Mouse (Mus musculus): ENCODE results near the gene Zdhhc16. TPM values are rescaled to one million over a fixed set of nuclear protein-coding genes. Genes with fewer than 3 reads are reported as not detected.
A peak's percentile ranks its signal among the peaks of the same experiment; 100 is the strongest.

Zdhhc16 gene
- total RNA-seq, 1 experiment = 62.7 TPM

GRCm38 (mm10) chr19:41895460-41896318 is 37.6 kb upstream of the Zdhhc16 start, which contains the start of gene Rrp12:
Rrp12 (minus strand) TSS chr19:41896173.
- in situ Hi-C loops (cut with MboI; ENCODE audit: low sequenced_read_pairs in 2 of 2, unreplicated experiment in 2 of 2) = no loop called here
- no peaks in the 10 kb centered on the region for H3K9me3 ChIP-seq (ENCODE audit: control insufficient read depth, insufficient read depth, low read depth, low read length)
- peak within 1 kb of the TSS; percentile 77 to 88 for H3K4me3 ChIP-seq (ENCODE audit: insufficient read depth in 1 of 2, low read depth in 1 of 2, low read length in 2 of 2, poor library complexity in 1 of 2, severe bottlenecking in 1 of 2)
- H3K36me3 ChIP-seq (ENCODE audit: control insufficient read depth, insufficient read depth, low read length, poor library complexity, severe bottlenecking) = peaks cover 13% of the 10 kb centered on the region
- peak; percentile 85 for DNase-seq (ENCODE audit: low read depth, low spot score)
- no peak within 1 kb of the TSS for H3K27ac ChIP-seq (ENCODE audit: insufficient read depth, low read depth, low read length, poor library complexity, severe bottlenecking)
- no peaks in the 10 kb centered on the region; a peak in 1 of 4 replicates for H3K4me1 ChIP-seq (ENCODE audit: control insufficient read depth in 2 of 2, insufficient read depth in 2 of 2, low read length in 2 of 2, poor library complexity in 1 of 2)
- H3K9ac ChIP-seq (ENCODE audit: insufficient read depth, low read depth, low read length, poor library complexity, severe bottlenecking) = peak within 1 kb of the TSS; percentile 88
- TF ChIP-seq CHD2 (IDR thresholded peaks at IDR 0.05; ENCODE audit: low read depth, low read length) (no peak), ZNF384 (IDR thresholded peaks at IDR 0.05; ENCODE audit: low read depth, low read length) (no peak), MAFK (IDR thresholded peaks at IDR 0.05; ENCODE audit: insufficient read depth, low read depth, low read length) (no peak), ZC3H11A (IDR thresholded peaks at IDR 0.05; ENCODE audit: borderline replicate concordance, low read depth, low read length) (no peak), HCFC1 (IDR thresholded peaks at IDR 0.05; ENCODE audit: borderline replicate concordance, insufficient read depth, low read length) (peak; percentile 42; the same call in 1 of the 2 replicates)

DNA sequence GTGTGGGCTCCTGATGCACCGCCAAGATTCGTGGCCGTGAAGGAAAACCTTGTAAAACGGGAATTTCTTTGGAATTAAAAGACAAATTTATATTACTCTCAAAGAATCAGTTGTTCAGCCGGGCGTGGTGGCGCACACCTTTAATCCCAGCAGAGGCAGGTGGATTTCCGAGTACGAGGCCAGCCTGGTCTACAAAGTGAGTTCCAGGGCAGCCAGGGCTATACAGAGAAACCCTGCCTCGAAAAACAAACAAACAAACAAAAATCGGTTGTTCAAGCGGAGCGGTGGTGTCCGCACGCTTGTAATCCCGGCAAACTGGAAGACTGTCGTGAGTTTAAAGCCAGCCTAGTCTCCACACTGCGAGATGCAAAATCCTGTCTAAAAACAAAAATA is 37.0 kb upstream of the Zdhhc16 start:
- no peak for DNase-seq (ENCODE audit: low read depth, low spot score)
- Histone ChIP-seq H3K36me3 (ENCODE audit: control insufficient read depth, insufficient read depth, low read length, poor library complexity, severe bottlenecking) (peaks cover 10% of the 10 kb centered on the region), H3K9me3 (ENCODE audit: control insufficient read depth, insufficient read depth, low read depth, low read length) (no peaks in the 10 kb centered on the region), H3K27ac (ENCODE audit: insufficient read depth, low read depth, low read length, poor library complexity, severe bottlenecking) (no peak overlapping the region), H3K4me3 (ENCODE audit: insufficient read depth in 1 of 2, low read depth in 1 of 2, low read length in 2 of 2, poor library complexity in 1 of 2, severe bottlenecking in 1 of 2) (peak overlapping the region; percentile 77 to 88), H3K9ac (ENCODE audit: insufficient read depth, low read depth, low read length, poor library complexity, severe bottlenecking) (peak overlapping the region; percentile 34; the same call in 1 of the 2 replicates), H3K4me1 (ENCODE audit: control insufficient read depth in 2 of 2, insufficient read depth in 2 of 2, low read length in 2 of 2, poor library complexity in 1 of 2) (no peaks in the 10 kb centered on the region; a peak in 1 of 4 replicates)
- in situ Hi-C loops (cut with MboI; ENCODE audit: low sequenced_read_pairs in 2 of 2, unreplicated experiment in 2 of 2) = no loop called here
- TF ChIP-seq HCFC1 (IDR thresholded peaks at IDR 0.05; ENCODE audit: borderline replicate concordance, insufficient read depth, low read length) (peak; percentile 7; the same call in 1 of the 2 replicates), ZC3H11A (IDR thresholded peaks at IDR 0.05; ENCODE audit: borderline replicate concordance, low read depth, low read length) (no peak), ZNF384 (IDR thresholded peaks at IDR 0.05; ENCODE audit: low read depth, low read length) (no peak), CHD2 (IDR thresholded peaks at IDR 0.05; ENCODE audit: low read depth, low read length) (no peak), MAFK (IDR thresholded peaks at IDR 0.05; ENCODE audit: insufficient read depth, low read depth, low read length) (no peak)

GRCm38 (mm10) chr19:41898860-41899259 is 34.4 kb upstream of the Zdhhc16 start:
- H3K36me3 ChIP-seq (ENCODE audit: control insufficient read depth, insufficient read depth, low read length, poor library complexity, severe bottlenecking) = no peaks in the 10 kb centered on the region
- H3K9ac ChIP-seq (ENCODE audit: insufficient read depth, low read depth, low read length, poor library complexity, severe bottlenecking) = no peak overlapping the region
- TF ChIP-seq ZNF384 (IDR thresholded peaks at IDR 0.05; ENCODE audit: low read depth, low read length) (0 out of 2 replicates have a peak, but pooled peaks have one; percentile 24), HCFC1 (IDR thresholded peaks at IDR 0.05; ENCODE audit: borderline replicate concordance, insufficient read depth, low read length) (no peak), CHD2 (IDR thresholded peaks at IDR 0.05; ENCODE audit: low read depth, low read length) (no peak), ZC3H11A (IDR thresholded peaks at IDR 0.05; ENCODE audit: borderline replicate concordance, low read depth, low read length) (no peak), MAFK (IDR thresholded peaks at IDR 0.05; ENCODE audit: insufficient read depth, low read depth, low read length) (no peak)
- DNase-seq (ENCODE audit: low read depth, low spot score) = no peak
- no peak overlapping the region for H3K27ac ChIP-seq (ENCODE audit: insufficient read depth, low read depth, low read length, poor library complexity, severe bottlenecking)
- no peak overlapping the region for H3K4me3 ChIP-seq (ENCODE audit: insufficient read depth in 1 of 2, low read depth in 1 of 2, low read length in 2 of 2, poor library complexity in 1 of 2, severe bottlenecking in 1 of 2)
- H3K9me3 ChIP-seq (ENCODE audit: control insufficient read depth, insufficient read depth, low read depth, low read length) = no peaks in the 10 kb centered on the region
- in situ Hi-C loops (cut with MboI; ENCODE audit: low sequenced_read_pairs in 2 of 2, unreplicated experiment in 2 of 2) = no loop called here
- H3K4me1 ChIP-seq (ENCODE audit: control insufficient read depth in 2 of 2, insufficient read depth in 2 of 2, low read length in 2 of 2, poor library complexity in 1 of 2) = no peaks in the 10 kb centered on the region; a peak in 1 of 4 replicates

- no peak for DNase-seq (ENCODE audit: low read depth, low spot score)
- in situ Hi-C loops (cut with MboI; ENCODE audit: low sequenced_read_pairs in 2 of 2, unreplicated experiment in 2 of 2) = no loop called here
These were observed 32.7 kb upstream of the Zdhhc16 start for GRCm38 (mm10) chr19:41900495-41901090.

More at GRCm38 (mm10) chr19:41900495-41901090, 32.7 kb upstream of the Zdhhc16 start:
- Histone ChIP-seq H3K4me3 (ENCODE audit: insufficient read depth in 1 of 2, low read depth in 1 of 2, low read length in 2 of 2, poor library complexity in 1 of 2, severe bottlenecking in 1 of 2) (no peak overlapping the region), H3K9ac (ENCODE audit: insufficient read depth, low read depth, low read length, poor library complexity, severe bottlenecking) (no peak overlapping the region), H3K27ac (ENCODE audit: insufficient read depth, low read depth, low read length, poor library complexity, severe bottlenecking) (no peak overlapping the region), H3K9me3 (ENCODE audit: control insufficient read depth, insufficient read depth, low read depth, low read length) (no peaks in the 10 kb centered on the region), H3K4me1 (ENCODE audit: control insufficient read depth in 2 of 2, insufficient read depth in 2 of 2, low read length in 2 of 2, poor library complexity in 1 of 2) (no peaks in the 10 kb centered on the region), H3K36me3 (ENCODE audit: control insufficient read depth, insufficient read depth, low read length, poor library complexity, severe bottlenecking) (no peaks in the 10 kb centered on the region)
- TF ChIP-seq ZNF384 (IDR thresholded peaks at IDR 0.05; ENCODE audit: low read depth, low read length) (no peak), HCFC1 (IDR thresholded peaks at IDR 0.05; ENCODE audit: borderline replicate concordance, insufficient read depth, low read length) (no peak), MAFK (IDR thresholded peaks at IDR 0.05; ENCODE audit: insufficient read depth, low read depth, low read length) (no peak), CHD2 (IDR thresholded peaks at IDR 0.05; ENCODE audit: low read depth, low read length) (no peak), ZC3H11A (IDR thresholded peaks at IDR 0.05; ENCODE audit: borderline replicate concordance, low read depth, low read length) (no peak)

Measured in ES-E14 (cell line).